ENCODE assay signal across 8 mouse cellular contexts in genomic region chr2:168992642-168993420, GRCm38 (mm10). TPM values are rescaled to one million over a fixed set of nuclear protein-coding genes. Genes with fewer than 3 reads are reported as not detected.
DNase-seq lines count a peak whose midpoint lies in the region; ATAC-seq and TF ChIP-seq lines count a peak whose summit lies in the region.

No protein-coding gene starts in this region.

- intact Hi-C loops in gastrocnemius, adult 2 months (cut with DNase I) = no loop called here

- H3K27me3 ChIP-seq in liver, embryonic 14.5 days (ENCODE audit: control insufficient read depth, insufficient read depth, low read length) = no peaks in the 10 kb centered on the region

- no peaks in the 10 kb centered on the region for H3K9me3 ChIP-seq in liver, embryonic 14.5 days (ENCODE audit: control insufficient read depth, low read length)

- no peak overlapping the region for H3K4me2 ChIP-seq in liver, embryonic 14.5 days (ENCODE audit: low read depth)

- no peaks in the 10 kb centered on the region for H3K36me3 ChIP-seq in liver, embryonic 14.5 days (replicated peaks; ENCODE audit: control insufficient read depth, insufficient read depth, low read depth)

- TF ChIP-seq EP300 in liver, embryonic 14.5 days (IDR thresholded peaks at IDR 0.05; ENCODE audit: low read depth) = no peak

- peak; percentile 57 for TF ChIP-seq CTCF in gastrocnemius, adult 2 months (IDR thresholded peaks at IDR 0.05)
- TF ChIP-seq CTCF in liver, embryonic 14.5 days (IDR thresholded peaks at IDR 0.05; ENCODE audit: low read depth) = peak; percentile 45

- 66% methylated on average over 22 of the region's 22 CpGs for WGBS in liver, embryonic 14.5 days (ENCODE audit: insufficient replicate concordance)

- no peak for ATAC-seq in liver, embryonic 14.5 days (ENCODE audit: insufficient read depth)

- H3K27ac ChIP-seq in gastrocnemius, adult 2 months = no peak overlapping the region
- no peak overlapping the region for H3K27ac ChIP-seq in liver, embryonic 14.5 days

- DNase-seq in gastrocnemius, adult 2 months = peak; percentile 36
- DNase-seq in gastrocnemius, adult 8-10 months (ENCODE audit: low spot score in 2 of 2) = no peak
- peak; percentile 39 for DNase-seq in ovary, postnatal 14 days (ENCODE audit: low spot score)
- DNase-seq in ovary, postnatal 10 days (ENCODE audit: low spot score) = no peak
- DNase-seq in embryo, embryonic 10 days (ENCODE audit: low spot score) = peak; percentile 59
- DNase-seq in liver, embryonic 14.5 days (ENCODE audit: low read depth in 3 of 3, low spot score in 3 of 3) = no peak
- peak; percentile 70 for DNase-seq in thymus, postnatal 14 days
- no peak for DNase-seq in urinary bladder, postnatal 10 days (ENCODE audit: low spot score)

- H3K9ac ChIP-seq in liver, embryonic 14.5 days (replicated peaks) = no peak overlapping the region

- H3K4me1 ChIP-seq in liver, embryonic 14.5 days (replicated peaks; ENCODE audit: control insufficient read depth in 2 of 2, insufficient read depth in 2 of 2, low read length in 1 of 2) = no peaks in the 10 kb centered on the region

- no peak overlapping the region for H3K4me3 ChIP-seq in gastrocnemius, adult 2 months
- H3K4me3 ChIP-seq in liver, embryonic 14.5 days (ENCODE audit: insufficient read depth in 1 of 2, low read depth in 2 of 2, low read length in 2 of 2) = no peak overlapping the region

RNA-seq across cellular contexts. Expression of gene Zfp64, which starts 37.4 kb away (rescaled TPM):
- total RNA-seq in gastrocnemius, adult 2 months (2021) = 1 to 10 TPM; 7.6 to 8.4 TPM
- total RNA-seq in gastrocnemius, adult 8-10 months (2022) = 10 to 100 TPM in 1 of 4 experiments, 1 to 10 TPM in 3; 6.8 to 10.1 (median 7.4) TPM
- 7.2 and 7.6 TPM in 2 replicates for polyA plus RNA-seq in liver, embryonic 14.5 days (2012; rRNA removed)
- polyA plus RNA-seq in liver, embryonic 14.5 days (2014; fragmentation: Nextera tagmentation; extraction: Ambion mirVana) = 7.1 and 9.4 TPM in 2 replicates

Comparison
In these comparisons a context has a peak if more than half of its experiments do, and no peak if none do; other contexts are left out.
1. DNase-seq: peak in gastrocnemius, adult 2 months (single experiment), ovary, postnatal 14 days (single experiment), embryo, embryonic 10 days (single experiment) and thymus, postnatal 14 days (single experiment); none in gastrocnemius, adult 8-10 months (0 of 2), ovary, postnatal 10 days (single experiment), liver, embryonic 14.5 days (0 of 3) and urinary bladder, postnatal 10 days (single experiment).